Mouse (Mus musculus) T-helper 1 cell (primary cell): ENCODE data around the gene Nfkbib.

Source experiments
- in situ Hi-C: fragments of 300-600 bp; cut with MboI, MseI; formaldehyde crosslinking; loops from one replicate; pipeline ENCODE4 v1.15.1; 2025; ENCODE audit warnings: high pct_unique_total_duplicates

Nfkbib gene

GRCm38 (mm10) chr7:28799994-28800393, 32.7 kb upstream of the Nfkbib start:
- in situ Hi-C loops = loop anchor here (10.0 kb wide), 1 partner anchor 65 kb away; the partner anchor contains the start of gene Lgals7

DNA sequence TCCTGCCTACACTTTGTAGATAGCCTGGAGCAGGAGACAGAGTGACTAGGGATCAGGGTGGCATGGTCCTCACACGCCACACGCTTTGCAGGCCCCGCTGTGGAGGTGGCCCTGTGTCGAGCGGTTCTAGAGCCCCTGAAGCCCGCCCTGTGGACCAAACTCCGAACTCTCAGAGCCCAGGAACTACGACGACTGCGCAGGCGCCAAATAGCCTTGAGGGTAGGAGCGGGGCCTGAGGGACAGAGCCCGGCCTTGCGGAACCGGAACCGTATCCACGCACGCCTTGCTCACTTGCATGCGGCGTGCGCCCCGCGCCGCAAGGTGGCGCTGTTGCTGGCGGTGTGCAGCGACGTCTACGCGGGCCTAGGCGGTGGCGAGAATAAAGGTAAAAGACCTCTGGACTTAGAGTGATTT, 29.3 kb upstream of the Nfkbib start:
- in situ Hi-C loops = loop anchor here (10.0 kb wide), 1 partner anchor 68 kb away; the partner anchor contains the start of gene Lgals7

DNA sequence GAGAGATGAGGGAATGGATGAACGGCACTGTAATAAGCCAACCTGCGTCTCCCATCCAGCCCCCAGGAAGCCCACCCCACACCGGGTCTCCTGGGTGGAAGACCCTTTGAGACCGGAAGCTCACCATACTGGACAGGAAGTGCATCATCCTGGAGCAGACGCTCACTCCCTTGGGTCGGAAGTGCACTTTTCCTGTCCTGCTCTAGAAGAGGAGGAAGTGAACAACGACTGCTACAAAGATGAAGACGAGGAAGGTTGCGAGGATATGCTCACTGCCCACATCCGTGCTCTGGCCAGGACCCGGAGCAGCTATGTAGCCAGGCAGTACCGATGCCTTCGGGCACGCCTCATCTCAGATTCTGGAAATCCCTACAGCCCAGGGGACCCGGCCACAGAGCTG, 28.5 kb upstream of the Nfkbib start:
- in situ Hi-C loops = loop anchor here (10.0 kb wide), 1 partner anchor 69 kb away; the partner anchor contains the start of gene Lgals7

GRCm38 (mm10) chr7:28794496-28794895, 27.2 kb upstream of the Nfkbib start:
- in situ Hi-C loops = loop anchor here (10.0 kb wide), 1 partner anchor 70 kb away; the partner anchor contains the start of gene Lgals7

- in situ Hi-C loops = loop anchor here (10.0 kb wide), 1 partner anchor 71 kb away; the partner anchor contains the start of gene Lgals7
These were observed 26.5 kb upstream of the Nfkbib start for GRCm38 (mm10) chr7:28793834-28794233.

DNA sequence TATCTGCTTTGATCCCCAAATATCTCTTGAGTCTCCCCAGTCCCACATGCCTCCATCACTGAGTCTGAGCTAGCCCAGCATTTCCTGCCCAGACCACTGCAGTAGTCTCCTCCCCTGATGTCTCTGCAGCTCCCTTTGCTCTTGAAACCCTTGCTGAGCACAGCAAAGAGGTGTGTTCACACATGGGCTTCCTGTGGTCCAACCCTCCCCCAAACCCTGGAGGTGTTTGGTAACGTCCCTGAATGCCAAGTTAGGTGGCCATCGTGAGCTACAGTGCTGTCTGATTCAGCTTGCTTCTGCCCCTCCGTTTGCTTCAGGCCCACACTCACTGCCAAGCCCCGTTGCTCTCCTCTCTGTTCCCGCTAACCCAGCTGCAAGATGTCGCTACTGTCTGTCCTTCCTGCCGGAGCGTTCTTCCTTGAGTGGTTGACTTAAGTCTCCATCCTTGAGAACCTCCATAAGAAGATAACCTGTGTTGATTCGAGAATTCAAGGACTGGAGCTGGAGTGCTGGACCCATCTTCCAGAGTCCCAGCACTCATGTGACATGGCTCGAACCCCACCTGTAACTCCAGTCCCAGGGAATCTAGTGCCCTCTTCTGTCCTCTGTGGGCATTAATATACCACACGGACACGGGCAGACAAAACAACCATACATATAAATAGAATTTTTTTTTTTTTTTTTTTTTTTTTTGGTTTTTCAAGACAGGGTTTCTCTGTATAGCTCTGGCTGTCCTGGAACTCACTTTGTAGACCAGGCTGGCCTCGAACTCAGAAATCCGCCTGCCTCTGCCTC, 25.3 kb upstream of the Nfkbib start:
- in situ Hi-C loops = loop anchor here (10.0 kb wide), 1 partner anchor 72 kb away; the partner anchor contains the start of gene Lgals7

DNA sequence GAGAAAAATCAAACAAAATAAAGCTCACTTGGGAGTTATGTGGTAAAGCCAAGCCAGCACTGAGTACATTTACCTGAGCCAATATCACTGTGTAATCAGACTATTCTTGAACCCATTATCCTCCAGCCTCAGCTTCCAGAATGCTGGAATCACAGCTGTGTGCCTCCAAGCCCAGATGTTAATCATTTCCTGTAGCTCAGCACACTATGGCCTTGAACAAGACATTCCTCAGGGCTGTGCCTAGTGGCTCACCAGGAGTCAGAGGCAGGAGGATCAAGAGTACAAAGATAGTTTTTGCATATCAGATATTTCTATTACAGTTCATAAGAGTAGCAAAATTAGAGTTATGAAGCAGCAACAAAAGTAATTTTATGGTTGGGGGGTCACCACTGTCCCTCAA, 24.4 kb upstream of the Nfkbib start:
- in situ Hi-C loops = loop anchor here (10.0 kb wide), 1 partner anchor 73 kb away; the partner anchor contains the start of gene Lgals7

DNA sequence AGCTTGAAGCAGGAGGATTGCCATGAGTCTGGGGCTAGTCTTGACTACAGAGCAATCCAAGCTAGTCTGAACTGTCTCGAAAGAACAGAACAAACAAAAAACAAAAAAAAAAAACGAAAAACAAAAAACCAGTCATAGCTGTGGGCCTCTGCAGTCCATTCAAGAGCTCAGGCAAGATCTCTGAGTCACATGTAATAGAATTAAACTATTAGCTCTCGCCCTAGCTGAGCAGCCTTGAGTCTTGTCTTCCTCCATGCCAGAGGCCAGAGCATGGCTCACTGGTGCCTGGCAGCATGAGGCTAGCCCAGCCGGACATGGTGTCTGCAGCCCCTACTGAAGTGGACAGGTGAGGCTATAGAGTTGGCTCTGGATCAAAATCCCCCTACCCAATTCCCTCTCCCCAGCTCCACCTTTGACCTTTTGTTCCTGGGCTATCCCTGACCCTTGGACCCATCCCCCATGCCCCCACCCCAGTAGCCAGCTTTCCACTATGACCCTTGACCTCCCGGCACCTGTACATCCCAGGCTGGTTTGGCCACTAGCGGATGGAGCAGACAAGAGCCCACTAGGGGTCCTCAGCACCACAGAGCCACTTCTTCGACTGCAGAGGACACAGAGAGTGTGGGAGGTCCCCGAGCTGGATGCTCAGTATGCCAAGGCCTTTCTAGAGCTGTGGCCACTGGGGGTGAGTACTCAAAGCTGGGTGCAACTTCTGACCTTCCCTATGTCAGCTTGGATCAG, 22.9 kb upstream of the Nfkbib start:
- in situ Hi-C loops = loop anchor here (10.0 kb wide), 1 partner anchor 75 kb away; the partner anchor contains the start of gene Lgals7

GRCm38 (mm10) chr7:28789235-28789634, 21.9 kb upstream of the Nfkbib start:
- in situ Hi-C loops = no loop called here

- in situ Hi-C loops = no loop called here
These were observed 21.2 kb upstream of the Nfkbib start, which contains the start of gene Rinl for GRCm38 (mm10) chr7:28788307-28789195. Rinl (plus strand) TSS chr7:28788969.

DNA sequence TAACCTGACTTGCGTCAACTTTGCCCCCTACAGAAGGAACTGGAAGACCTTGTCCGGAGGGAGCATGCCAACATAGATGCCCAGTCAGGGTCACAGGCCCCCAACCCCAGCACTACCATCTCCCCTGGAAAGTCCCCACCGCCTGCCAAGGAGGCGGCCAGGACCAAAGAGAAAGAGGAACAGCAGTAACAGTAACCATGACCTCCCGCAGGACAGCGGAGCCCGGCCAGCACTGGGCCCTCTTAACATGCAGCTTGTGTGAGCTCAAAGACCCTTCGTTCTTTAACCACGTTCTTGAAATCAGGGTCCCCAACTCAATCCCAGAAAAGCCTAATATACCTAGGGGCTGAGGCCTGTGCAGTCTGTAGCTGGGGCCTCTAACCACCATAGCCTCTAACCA, 20.6 kb upstream of the Nfkbib start:
- in situ Hi-C loops = no loop called here

DNA sequence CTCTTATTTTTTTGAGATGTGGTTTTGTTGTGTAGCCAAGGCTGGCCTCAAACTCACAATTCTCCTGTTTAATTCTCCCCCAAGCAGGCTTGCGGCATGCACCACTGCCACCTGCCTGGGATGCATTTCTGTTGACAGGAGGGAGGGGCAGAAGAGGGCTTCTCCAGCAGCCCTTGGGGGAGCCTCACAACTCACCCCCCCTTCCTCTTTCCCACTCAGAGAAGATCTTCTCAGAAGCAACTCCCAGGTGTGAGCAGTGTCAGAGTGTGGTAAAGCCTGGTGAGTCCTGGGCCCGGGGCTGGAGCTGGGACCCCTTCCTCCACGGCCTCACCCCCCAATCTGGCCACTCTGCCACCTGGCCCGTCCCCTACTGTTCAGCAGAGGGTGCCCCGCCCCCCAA, 17.8 kb upstream of the Nfkbib start:
- in situ Hi-C loops = no loop called here

DNA sequence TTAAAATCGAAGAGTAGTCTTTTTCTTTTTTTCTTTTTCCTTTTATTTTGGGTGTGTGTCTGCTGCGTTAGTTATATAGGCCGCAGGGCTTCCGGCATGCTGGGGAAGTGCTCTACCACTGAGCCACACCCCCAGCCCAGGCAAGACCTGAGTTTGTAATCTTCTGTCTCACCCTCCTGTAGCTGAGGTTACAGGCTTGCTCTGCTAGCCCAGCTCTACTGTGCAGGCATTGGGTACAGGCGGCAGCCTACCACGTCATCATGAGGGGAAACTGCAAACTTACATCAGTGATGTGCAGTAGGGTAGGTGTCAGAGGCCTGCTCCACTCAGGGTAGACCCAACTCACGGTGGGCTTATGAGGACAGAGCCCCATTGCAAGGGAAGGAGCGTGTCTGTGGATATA, 13.9 kb upstream of the Nfkbib start:
- in situ Hi-C loops = no loop called here

- in situ Hi-C loops = no loop called here
These were observed 13.5 kb upstream of the Nfkbib start for GRCm38 (mm10) chr7:28780857-28781256.

- in situ Hi-C loops = no loop called here
These were observed 12.9 kb upstream of the Nfkbib start for GRCm38 (mm10) chr7:28780067-28780658.

DNA sequence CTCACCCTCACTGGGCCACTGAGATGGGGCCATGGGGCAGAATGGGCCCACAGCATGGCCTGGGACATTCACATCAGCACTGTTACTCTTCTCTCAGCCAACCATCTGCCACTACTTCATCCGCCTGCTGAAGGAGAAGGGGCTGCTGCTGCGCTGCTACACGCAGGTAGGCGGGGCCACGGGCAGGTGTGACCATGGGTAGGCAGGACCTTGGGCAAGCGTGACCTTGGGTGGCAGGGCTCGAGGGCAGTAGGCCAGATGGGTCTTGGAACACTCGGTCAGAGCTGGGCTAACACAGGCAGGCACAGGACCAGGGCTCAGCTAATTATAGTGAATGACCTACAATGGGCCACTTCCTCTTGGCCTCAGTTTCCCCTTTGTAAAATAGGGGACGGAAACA, 11.5 kb upstream of the Nfkbib start:
- in situ Hi-C loops = no loop called here

DNA sequence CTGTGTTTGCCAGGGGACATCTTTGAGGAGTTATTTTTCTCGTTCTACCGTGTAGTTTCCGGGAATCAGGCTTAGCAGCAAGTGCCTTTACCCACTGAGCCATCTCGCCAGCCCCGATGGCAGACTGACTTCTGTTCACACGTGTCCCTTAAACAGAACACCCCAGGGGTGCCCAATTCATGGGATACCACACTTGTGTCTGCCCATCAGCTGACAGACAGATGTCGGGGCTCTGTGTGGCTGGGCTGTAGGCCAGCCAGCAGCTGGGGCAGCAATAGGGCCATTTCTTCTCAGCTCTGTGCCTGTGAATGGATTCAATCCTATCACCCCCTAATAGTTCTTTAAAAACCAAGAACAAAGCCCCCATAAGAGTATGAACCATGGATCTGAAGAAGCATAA, 7.8 kb upstream of the Nfkbib start:
- in situ Hi-C loops = no loop called here

GRCm38 (mm10) chr7:28774164-28774563, 6.9 kb upstream of the Nfkbib start:
- in situ Hi-C loops = no loop called here

DNA sequence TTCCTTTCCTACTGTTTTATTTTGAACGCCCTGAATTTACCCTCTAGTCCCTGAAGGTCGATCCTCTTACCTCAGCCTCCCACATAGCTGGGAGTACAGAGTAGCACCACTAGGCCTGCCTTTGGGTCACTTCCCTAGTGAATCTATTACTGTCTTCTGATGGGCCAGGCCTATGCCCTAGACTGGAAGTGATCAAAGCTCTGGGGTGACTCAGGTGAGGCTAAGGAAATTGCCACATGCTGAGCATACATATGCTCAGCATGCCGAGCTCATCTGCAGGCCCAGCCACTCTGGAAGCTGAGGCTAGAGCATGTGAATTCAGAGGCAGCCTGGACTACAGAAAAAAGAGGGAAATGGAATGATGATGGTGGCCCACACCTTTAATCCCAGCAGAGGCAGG, 5.9 kb upstream of the Nfkbib start:
- in situ Hi-C loops = no loop called here

- in situ Hi-C loops = no loop called here
These were observed 4.6 kb upstream of the Nfkbib start for GRCm38 (mm10) chr7:28771867-28772266.

GRCm38 (mm10) chr7:28770309-28770708, 3.0 kb upstream of the Nfkbib start:
- in situ Hi-C loops = no loop called here
